Mouse (Mus musculus) lung, postnatal 14 days (tissue): Measurements from ENCODE around the gene Rara.

Experiments
- DNase-seq: peaks from one replicate; pipeline ENCODE4 v3.0.0; 2021

The Rara gene

GRCm38 (mm10) chr11:99013856-99014255 lies 86.2 kb downstream of the Rara start:
- DNase-seq: no peak

DNA sequence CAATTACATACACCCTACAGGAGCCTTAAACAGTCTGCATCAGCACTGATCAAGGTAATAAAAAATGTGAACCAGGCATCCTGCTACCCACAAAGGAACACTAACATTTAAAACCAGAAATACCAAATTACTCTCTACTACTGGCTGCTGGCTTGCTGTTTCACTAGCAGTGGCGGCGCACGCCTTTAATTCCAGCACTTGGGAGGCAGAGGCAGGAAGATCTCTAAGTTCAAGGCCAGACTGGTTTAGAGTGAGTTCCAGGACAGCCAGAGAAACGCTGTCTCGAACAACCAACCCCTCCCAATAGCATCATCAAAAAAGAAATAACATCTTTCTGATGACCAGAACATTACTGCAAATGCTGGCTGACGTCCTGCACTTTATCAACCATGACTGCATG lies 92.2 kb downstream of the Rara start:
- no peak for DNase-seq

DNA sequence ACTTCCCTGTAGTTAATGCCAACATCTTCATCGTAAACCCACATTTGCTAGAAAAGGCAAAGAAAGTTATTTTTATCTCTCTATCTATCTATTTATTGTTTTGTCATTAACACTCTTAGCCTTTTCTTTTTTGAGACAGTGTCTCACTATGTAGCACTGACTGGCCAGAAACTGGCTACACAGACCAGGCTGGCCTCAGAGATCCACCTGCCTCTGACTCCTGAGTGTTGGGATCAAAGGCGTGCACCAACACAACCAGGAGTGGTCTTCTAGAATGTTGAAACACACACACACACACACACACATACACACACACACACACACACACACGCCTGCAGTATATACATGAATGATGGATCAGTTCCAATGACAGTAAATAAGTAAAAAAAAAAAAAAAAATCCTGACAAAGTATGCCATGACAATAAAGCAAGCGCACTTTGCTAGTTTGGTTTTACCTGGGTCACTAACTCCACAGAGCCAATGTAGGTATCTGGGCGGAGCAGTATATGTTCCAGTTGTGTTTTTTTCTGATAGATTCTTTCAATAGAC lies 94.8 kb downstream of the Rara start:
- DNase-seq: no peak

DNA sequence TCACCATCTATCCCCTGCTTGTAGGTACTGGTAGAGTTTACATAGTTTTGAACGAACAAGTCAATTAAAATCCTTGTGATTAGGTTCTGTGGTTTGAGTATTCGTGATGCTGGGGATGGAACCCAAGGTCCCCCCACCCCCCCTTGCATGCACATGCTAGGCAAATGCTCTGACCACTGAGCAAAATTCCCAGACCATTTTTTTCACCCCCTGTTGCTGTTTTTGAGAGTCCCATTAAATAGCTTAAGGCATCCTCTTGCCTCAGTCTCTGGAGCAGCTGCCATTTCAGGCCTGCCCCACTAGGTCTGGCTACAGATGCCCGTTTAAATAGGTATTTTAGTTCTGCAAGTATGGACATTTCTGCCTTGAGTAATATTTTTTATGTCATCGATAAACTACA lies 95.5 kb downstream of the Rara start:
- DNase-seq: no peak

DNA sequence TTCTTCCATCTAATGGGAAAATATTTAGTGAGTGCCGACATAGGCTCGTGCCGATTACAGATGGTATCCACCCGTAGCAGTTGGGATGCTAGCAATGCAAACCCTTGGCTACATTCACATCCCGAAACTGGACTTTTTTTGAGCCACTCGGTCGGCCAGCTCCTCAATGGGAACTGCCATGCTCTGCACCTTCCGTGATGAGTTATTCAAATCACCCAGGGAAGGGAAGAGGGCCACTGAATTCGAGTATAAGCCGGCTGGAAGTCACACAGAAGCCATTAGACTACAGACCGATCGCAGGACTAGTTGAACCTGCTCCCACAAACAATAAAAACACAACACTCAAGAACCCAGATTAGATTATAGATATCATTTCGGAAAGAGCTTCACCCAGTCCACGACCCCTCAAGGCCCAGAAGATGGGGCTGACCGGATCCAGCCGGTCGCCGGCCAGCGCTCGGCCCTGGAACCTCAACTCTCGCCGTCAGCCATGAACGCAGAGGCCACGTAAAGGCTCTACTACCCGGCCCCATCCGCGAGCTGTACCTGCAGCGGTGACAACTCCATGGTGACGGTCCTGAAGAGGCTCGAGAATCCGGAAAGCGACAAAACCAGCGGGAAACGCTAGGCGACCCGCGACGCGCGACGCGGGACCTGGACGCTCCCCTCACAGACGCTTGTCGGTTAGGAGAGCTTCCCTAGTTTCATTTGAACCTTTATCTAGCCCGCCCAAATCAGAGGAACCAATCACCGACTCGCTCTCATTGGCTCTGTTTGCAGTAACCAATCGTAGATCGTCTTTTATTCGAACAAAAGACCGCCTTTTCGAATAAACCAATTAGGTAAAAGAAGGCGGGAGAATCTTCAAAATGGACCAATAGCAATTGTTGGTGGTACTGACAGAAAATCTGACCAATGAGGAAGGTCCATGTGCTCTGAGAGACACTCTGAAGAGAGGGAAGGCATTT lies 96.2 kb downstream of the Rara start, which contains the start of gene Top2a:
Gene Top2a (minus strand): TSS at position 690 of the 968 bp plus-strand sequence.
- peak; percentile 90 for DNase-seq
